Mouse (Mus musculus) adrenal gland, adult (tissue): ENCODE measurements around the gene Gipc1.

Source experiments
- DNase-seq, 2 experiments: peaks; one replicate each; pipeline ENCODE4 v3.0.0; 2022 to 2023; ENCODE audit warnings: low spot score in 1 of 2; ENCODE audit not compliant: inconsistent age in 2 of 2

The Gipc1 gene

GRCm38 (mm10) chr8:83674497-83674896 is 22.0 kb downstream of the Gipc1 start:
- DNase-seq: no peak

- DNase-seq: no peak
Observed at GRCm38 (mm10) chr8:83679866-83680265, 27.4 kb downstream of the Gipc1 start.

GRCm38 (mm10) chr8:83680603-83681002 is 28.1 kb downstream of the Gipc1 start:
- DNase-seq: no peak

- DNase-seq: peak in 1 of 2 experiments; percentile 33
Observed at GRCm38 (mm10) chr8:83681099-83681498, 28.6 kb downstream of the Gipc1 start.

GRCm38 (mm10) chr8:83684517-83684916 is 32.0 kb downstream of the Gipc1 start:
- DNase-seq: peak in 1 of 2 experiments; percentile 52

GRCm38 (mm10) chr8:83689264-83689663 is 36.8 kb downstream of the Gipc1 start:
- DNase-seq: no peak

GRCm38 (mm10) chr8:83693609-83694236 is 41.2 kb downstream of the Gipc1 start:
- DNase-seq: peak in 1 of 2 experiments; percentile 64

GRCm38 (mm10) chr8:83694369-83695160 is 42.1 kb downstream of the Gipc1 start:
- DNase-seq: no peak

GRCm38 (mm10) chr8:83695351-83696106 is 43.1 kb downstream of the Gipc1 start:
- DNase-seq: no peak

- peak; percentile 90 to 95 for DNase-seq
Observed at GRCm38 (mm10) chr8:83697374-83698220, 45.1 kb downstream of the Gipc1 start.

GRCm38 (mm10) chr8:83698291-83698660 is 45.8 kb downstream of the Gipc1 start:
- DNase-seq: peak; percentile 59 to 84

GRCm38 (mm10) chr8:83698661-83699453 is 46.4 kb downstream of the Gipc1 start, which contains the start of gene Pkn1:
Pkn1 (minus strand) TSS chr8:83699179.
- peak; percentile 89 to 95 for DNase-seq

- no peak for DNase-seq
Observed at GRCm38 (mm10) chr8:83699566-83699965, 47.1 kb downstream of the Gipc1 start.

GRCm38 (mm10) chr8:83700423-83701085 is 48.1 kb downstream of the Gipc1 start:
- peak in 1 of 2 experiments; percentile 51 for DNase-seq

GRCm38 (mm10) chr8:83703426-83703825 is 50.9 kb downstream of the Gipc1 start:
- DNase-seq: no peak

GRCm38 (mm10) chr8:83706411-83706810 is 53.9 kb downstream of the Gipc1 start:
- DNase-seq: no peak

GRCm38 (mm10) chr8:83707554-83707953 is 55.1 kb downstream of the Gipc1 start:
- DNase-seq: no peak
